In the genomic region with DNA sequence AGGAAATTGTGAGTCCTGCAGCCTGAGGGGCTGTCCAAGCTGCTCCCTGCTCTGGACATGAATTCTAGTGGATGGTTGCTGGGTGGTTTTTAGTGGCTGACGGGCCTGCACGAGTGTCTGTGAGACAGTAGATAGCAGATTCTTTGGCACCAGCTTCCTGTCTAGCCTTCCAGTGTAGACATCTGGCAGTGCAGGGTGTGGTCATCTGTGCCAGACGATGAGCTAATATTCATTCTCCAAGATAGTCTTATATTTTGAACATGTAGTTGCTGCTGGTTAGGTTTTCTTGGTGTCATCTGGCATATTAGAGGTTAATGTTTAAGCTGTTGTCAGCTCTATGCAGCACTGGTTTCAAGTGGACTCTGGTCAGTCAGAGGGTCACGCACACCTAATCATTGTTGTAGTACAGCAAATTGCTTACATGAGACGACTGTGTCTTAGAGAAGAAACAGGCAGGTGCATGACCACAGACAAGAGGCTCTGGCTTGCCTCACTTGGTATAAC, we compare ENCODE assay signal across 14 mouse cellular contexts. TPM values are rescaled to one million over a fixed set of nuclear protein-coding genes. Genes with fewer than 3 reads are reported as not detected.
A peak's percentile ranks its signal among the peaks of the same experiment; 100 is the strongest.
DNase-seq lines count a peak whose midpoint lies in the region; ATAC-seq and TF ChIP-seq lines count a peak whose summit lies in the region.
"Had no signal": no experiment of that assay in that cellular context is flagged by ENCODE, and none has a peak within 500 bp of the region (broad histone marks: within the 10 kb centered on the region; RNA-seq: fewer than 3 reads in every experiment).

No protein-coding gene starts in this region.

- peaks cover 4% of the 10 kb centered on the region; the same call in 1 of the 2 replicates for H3K36me3 ChIP-seq in testis, adult 2 months (ENCODE audit: control insufficient read depth, insufficient read depth, low read length)
- H3K36me3 ChIP-seq in liver, embryonic 15.5 days (replicated peaks) = peaks cover 99% of the 10 kb centered on the region

- no peaks in the 10 kb centered on the region for H3K9me3 ChIP-seq in liver, embryonic 15.5 days (replicated peaks)
- H3K9me3 ChIP-seq: limb, embryonic 13.5 days had no signal

- peak; percentile 75 for ATAC-seq in liver, embryonic 15.5 days (ENCODE audit: insufficient read depth)

- H3K4me3 ChIP-seq in testis, adult 2 months (ENCODE audit: control insufficient read depth, low read depth, low read length) = peak overlapping the region; percentile 89
- no peak overlapping the region for H3K4me3 ChIP-seq in liver, embryonic 15.5 days (replicated peaks)
- H3K4me3 ChIP-seq: layer of hippocampus, adult 2 months; limb, embryonic 13.5 days had no signal

- H3K4me2 ChIP-seq in liver, embryonic 15.5 days = peak overlapping the region; percentile 39
- H3K4me2 ChIP-seq: limb, embryonic 13.5 days had no signal

- no peaks in the 10 kb centered on the region for H3K27me3 ChIP-seq in testis, adult 2 months (ENCODE audit: control insufficient read depth, insufficient read depth, low read length)
- no peaks in the 10 kb centered on the region for H3K27me3 ChIP-seq in liver, embryonic 15.5 days
- H3K27me3 ChIP-seq: limb, embryonic 13.5 days had no signal

- no peak overlapping the region for H3K27ac ChIP-seq in testis, adult 2 months (ENCODE audit: control insufficient read depth, insufficient read depth, low read depth, low read length)
- peak overlapping the region; percentile 59 for H3K27ac ChIP-seq in liver, embryonic 15.5 days (replicated peaks)
- H3K27ac ChIP-seq: layer of hippocampus, adult 2 months; limb, embryonic 13.5 days had no signal

- H3K4me1 ChIP-seq in testis, adult 2 months (ENCODE audit: control insufficient read depth, insufficient read depth, low read length) = peaks cover 5% of the 10 kb centered on the region; the same call in 1 of the 2 replicates
- peaks cover 39% of the 10 kb centered on the region for H3K4me1 ChIP-seq in liver, embryonic 15.5 days (replicated peaks)

- DNase-seq in testis, postnatal 14 days (ENCODE audit: low spot score) = no peak
- DNase-seq in kidney, adult 9 months = peak; percentile 90
- no peak for DNase-seq in gastrocnemius, postnatal 25 days
- no peak for DNase-seq in cerebellum, postnatal 14 days
- no peak for DNase-seq in frontal cortex, postnatal 36 days (ENCODE audit: low spot score in 2 of 2)
- DNase-seq: embryo, embryonic 11 days; midbrain, embryonic 14.5 days had no signal

- no peak for TF ChIP-seq CTCF in testis, adult 2 months (IDR thresholded peaks at IDR 0.05; ENCODE audit: control insufficient read depth, insufficient read depth, insufficient replicate concordance, low read depth, low read length)

- no peak for TF ChIP-seq POLR2A in testis, adult 2 months (IDR thresholded peaks at IDR 0.05; ENCODE audit: control insufficient read depth, low read depth, low read length)

- no peak overlapping the region for H3K9ac ChIP-seq in liver, embryonic 15.5 days
- H3K9ac ChIP-seq: limb, embryonic 13.5 days had no signal

- WGBS in liver, embryonic 15.5 days (ENCODE audit: insufficient replicate concordance) = 28% methylated on average over 5 of the region's 5 CpGs

RNA-seq across cellular contexts. Expression of gene Muc6, which starts 40.7 kb away (rescaled TPM):
- 1.6 and 1.8 TPM in 2 replicates for polyA plus RNA-seq in testis, adult 2 months (2012; rRNA removed)
- 3.1 and 3.3 TPM in 2 replicates for polyA plus RNA-seq in liver, embryonic 15.5 days (2015; fragmentation: Nextera tagmentation; extraction: Ambion mirVana)
- total RNA-seq in gastrocnemius, postnatal 25 days (2021) = not detected
- total RNA-seq: gastrocnemius, postnatal 4 days; hematopoietic stem cell, adult 5-6 weeks; layer of hippocampus, adult 2 months; neutrophil, adult 5-6 weeks had no signal

RNA-seq across cellular contexts. Expression of gene Ap2a2, which starts 52.4 kb away (rescaled TPM):
- 25.4 and 26.8 TPM in 2 replicates for polyA plus RNA-seq in testis, adult 2 months (2012; rRNA removed)
- polyA plus RNA-seq in liver, embryonic 15.5 days (2015; fragmentation: Nextera tagmentation; extraction: Ambion mirVana) = 67.6 and 73.8 TPM in 2 replicates
- total RNA-seq in gastrocnemius, postnatal 25 days (2021) = 10 to 100 TPM; 42.9 to 45.5 TPM
